Mouse (Mus musculus) hindbrain, embryonic 14.5 days (tissue): ENCODE results near the gene Cnp. TPM values are rescaled to one million over a fixed set of nuclear protein-coding genes. Genes with fewer than 3 reads are reported as not detected.
A peak's percentile ranks its signal among the peaks of the same experiment; 100 is the strongest.
"Not testable (repeated sequence)": the region's sequence is repeated elsewhere in the genome, so short reads cannot be mapped to it uniquely, and the experiment has no call there.

Experiments
- ATAC-seq: fragments of 200-750 bp; cut with Nextera tagmentation; 2 replicates; pipeline ENCODE4 v1.8.0; 2017; ENCODE audit warnings: moderate number of reproducible peaks, mild to moderate bottlenecking, moderate TSS enrichment, moderate library complexity; ENCODE audit not compliant: low FRiP score
- DNase-seq: peaks from one replicate; pipeline ENCODE4 v3.0.0-alpha.2; 2015; ENCODE audit warnings: low spot score
- H3K27ac ChIP-seq: fragments of 300-500 bp; sonication (generic); 2 replicates; pipeline ENCODE4 v1.5.1; 2014; ENCODE audit warnings: mild to moderate bottlenecking, moderate library complexity
- H3K27me3 ChIP-seq: fragments of 300-500 bp; sonication (generic); 2 replicates; pipeline ENCODE4 v1.6.1; 2014; ENCODE audit warnings: mild to moderate bottlenecking, low read length, mixed read lengths; ENCODE audit not compliant: control insufficient read depth, insufficient read depth
- H3K36me3 ChIP-seq: fragments of 300-500 bp; sonication (generic); replicated peaks from 2 replicates; pipeline ENCODE4 v1.6.1; 2014; ENCODE audit not compliant: control insufficient read depth, insufficient read depth
- H3K4me1 ChIP-seq: fragments of 300-500 bp; sonication (generic); replicated peaks from 2 replicates; pipeline ENCODE4 v1.6.1; 2014; ENCODE audit warnings: antibody characterized with exemption, low read length, mixed read lengths; ENCODE audit not compliant: control insufficient read depth, insufficient read depth
- H3K4me2 ChIP-seq: fragments of 300-500 bp; sonication (generic); replicated peaks from 2 replicates; pipeline ENCODE4 v1.6.1; 2014; ENCODE audit warnings: mild to moderate bottlenecking, moderate library complexity
- H3K4me3 ChIP-seq: fragments of 300-500 bp; sonication (generic); replicated peaks from 2 replicates; pipeline ENCODE4 v1.5.1; 2014; ENCODE audit warnings: mild to moderate bottlenecking, low read length
- H3K9ac ChIP-seq: fragments of 300-500 bp; sonication (generic); 2 replicates; pipeline ENCODE4 v1.6.1; 2014
- H3K9me3 ChIP-seq: fragments of 300-500 bp; sonication (generic); 2 replicates; pipeline ENCODE4 v1.6.1; 2016; ENCODE audit warnings: low read length; ENCODE audit not compliant: control insufficient read depth
- WGBS: fragments of 180-500 bp; shearing (Covaris S2); extraction: QIAGEN DNeasy Blood & Tissue Kit; methylation state at CpG from one replicate; pipeline ENCODE4 v1.1.7; 2014; 5-methylcytosine and 5-hydroxymethylcytosine counted together
- polyA plus RNA-seq: library from polyadenylated mRNA; unstranded; fragments of >200 nt; fragmentation: Nextera tagmentation; extraction: Ambion mirVana; gene quantifications from 2 replicates; pipeline ENCODE4 v1.2.1, GENCODE M21; 2014

Gene Cnp
- polyA plus RNA-seq, 1 experiment from 2014 or later = 47.2 TPM

GRCm38 (mm10) chr11:100608796-100609195 lies 34.1 kb downstream of the Cnp start:
- no peak overlapping the region for H3K27ac ChIP-seq
- no peaks in the 10 kb centered on the region for H3K9me3 ChIP-seq
- peaks cover 10% of the 10 kb centered on the region; the same call in 1 of the 2 replicates for H3K4me1 ChIP-seq

GRCm38 (mm10) chr11:100609355-100609996 lies 34.8 kb downstream of the Cnp start:
- Histone ChIP-seq H3K9me3 (no peaks in the 10 kb centered on the region), H3K4me1 (peaks cover 6% of the 10 kb centered on the region; the same call in 1 of the 2 replicates), H3K9ac (no peak overlapping the region), H3K36me3 (0 out of 2 replicates have a peak, but pooled peaks cover 6% of the 10 kb centered on the region), H3K27me3 (no peaks in the 10 kb centered on the region), H3K4me3 (no peak overlapping the region), H3K27ac (peak overlapping the region; percentile 43), H3K4me2 (no peak overlapping the region)
- WGBS = 89% methylated on average over 5 of the region's 5 CpGs
- DNase-seq (no peak), ATAC-seq (no peak)

More at GRCm38 (mm10) chr11:100608796-100609195, 34.1 kb downstream of the Cnp start:
- no peak for DNase-seq
- Histone ChIP-seq H3K4me2 (no peak overlapping the region), H3K9ac (no peak overlapping the region), H3K36me3 (0 out of 2 replicates have a peak, but pooled peaks cover 6% of the 10 kb centered on the region), H3K27me3 (no peaks in the 10 kb centered on the region), H3K4me3 (no peak overlapping the region)
- ATAC-seq = no peak
- WGBS = 74% methylated on average over 4 of the region's 4 CpGs

- ATAC-seq (no peak), DNase-seq (no peak)
- Histone ChIP-seq H3K9me3 (no peaks in the 10 kb centered on the region), H3K4me1 (0 out of 2 replicates have a peak, but pooled peaks cover 6% of the 10 kb centered on the region), H3K4me3 (no peak overlapping the region), H3K36me3 (0 out of 2 replicates have a peak, but pooled peaks cover 6% of the 10 kb centered on the region), H3K27ac (peak overlapping the region; percentile 43; the same call in 1 of the 2 replicates), H3K4me2 (no peak overlapping the region), H3K27me3 (no peaks in the 10 kb centered on the region), H3K9ac (no peak overlapping the region)
- WGBS = 85% methylated on average over 9 of the region's 9 CpGs
Measured at GRCm38 (mm10) chr11:100609997-100610680, 35.4 kb downstream of the Cnp start.

GRCm38 (mm10) chr11:100611627-100612026 lies 36.9 kb downstream of the Cnp start:
- Histone ChIP-seq H3K9ac (no peak overlapping the region), H3K4me1 (0 out of 2 replicates have a peak, but pooled peaks cover 6% of the 10 kb centered on the region), H3K4me3 (no peak overlapping the region), H3K36me3 (peaks cover 12% of the 10 kb centered on the region; the same call in 1 of the 2 replicates), H3K4me2 (no peak overlapping the region), H3K27me3 (no peaks in the 10 kb centered on the region), H3K9me3 (no peaks in the 10 kb centered on the region), H3K27ac (no peak overlapping the region)
- DNase-seq (no peak), ATAC-seq (no peak)
- WGBS = 82% methylated on average over 6 of the region's 6 CpGs

GRCm38 (mm10) chr11:100613241-100613640 lies 38.5 kb downstream of the Cnp start:
- Histone ChIP-seq H3K27ac (no peak overlapping the region), H3K9me3 (no peaks in the 10 kb centered on the region), H3K9ac (no peak overlapping the region), H3K4me1 (peaks cover 15% of the 10 kb centered on the region), H3K4me3 (no peak overlapping the region), H3K36me3 (peaks cover 12% of the 10 kb centered on the region; the same call in 1 of the 2 replicates), H3K4me2 (no peak overlapping the region), H3K27me3 (no peaks in the 10 kb centered on the region)
- 90% methylated on average over 3 of the region's 3 CpGs for WGBS
- ATAC-seq (no peak), DNase-seq (peak; percentile 62)

GRCm38 (mm10) chr11:100616332-100616731 lies 41.6 kb downstream of the Cnp start:
- Histone ChIP-seq H3K36me3 (peaks cover 12% of the 10 kb centered on the region; the same call in 1 of the 2 replicates), H3K27ac (no peak overlapping the region), H3K9me3 (no peaks in the 10 kb centered on the region), H3K9ac (no peak overlapping the region), H3K27me3 (no peaks in the 10 kb centered on the region), H3K4me1 (peaks cover 24% of the 10 kb centered on the region), H3K4me2 (no peak overlapping the region), H3K4me3 (no peak overlapping the region)
- no peak for ATAC-seq
- WGBS = 91% methylated on average over 5 of the region's 5 CpGs
- no peak for DNase-seq

- not testable (repeated sequence) for ATAC-seq, H3K27me3 ChIP-seq, H3K9ac ChIP-seq, H3K9me3 ChIP-seq, DNase-seq, H3K27ac ChIP-seq, H3K36me3 ChIP-seq, H3K4me3 ChIP-seq, H3K4me2 ChIP-seq
- 97% methylated on average over 7 of the region's 7 CpGs for WGBS
- H3K4me1 ChIP-seq = peaks cover 24% of the 10 kb centered on the region
Measured at GRCm38 (mm10) chr11:100616836-100617235, 42.1 kb downstream of the Cnp start.

- Histone ChIP-seq H3K9ac (peak overlapping the region; percentile 86; the same call in 1 of the 2 replicates), H3K4me3 (peak overlapping the region; percentile 85; the same call in 1 of the 2 replicates), H3K4me2 (peak overlapping the region; percentile 71), H3K9me3 (no peaks in the 10 kb centered on the region), H3K4me1 (peaks cover 24% of the 10 kb centered on the region), H3K27ac (no peak overlapping the region), H3K27me3 (no peaks in the 10 kb centered on the region), H3K36me3 (peaks cover 6% of the 10 kb centered on the region; the same call in 1 of the 2 replicates)
- WGBS = 88% methylated on average over 4 of the region's 4 CpGs
- no peak for DNase-seq
- ATAC-seq = no peak
Measured at GRCm38 (mm10) chr11:100617480-100617879, 42.8 kb downstream of the Cnp start.

GRCm38 (mm10) chr11:100618761-100619484 lies 44.2 kb downstream of the Cnp start, which contains the start of gene Nkiras2:
TSS of gene Nkiras2 (plus strand) at chr11:100619244.
- peaks cover 32% of the 10 kb centered on the region for H3K4me1 ChIP-seq
- H3K36me3 ChIP-seq = peaks cover 6% of the 10 kb centered on the region; the same call in 1 of the 2 replicates
- H3K27me3 ChIP-seq = no peaks in the 10 kb centered on the region
- H3K9ac ChIP-seq = peak within 1 kb of the TSS; percentile 86
- H3K4me2 ChIP-seq = peak within 1 kb of the TSS; percentile 71
- ATAC-seq (peak; percentile 55), DNase-seq (peak; percentile 63)
- peak within 1 kb of the TSS; percentile 85 for H3K4me3 ChIP-seq
- WGBS = 1% methylated on average over 33 of the region's 36 CpGs
- H3K9me3 ChIP-seq = no peaks in the 10 kb centered on the region
- peak within 1 kb of the TSS; percentile 96 for H3K27ac ChIP-seq
